Mouse (Mus musculus) MEL (cell line): ENCODE results near the gene Gm20388.

Source experiments
- BHLHE40 ChIP-seq: IDR thresholded peaks from 2 replicates; pipeline ENCODE4 v1.6.1; 2012; ENCODE audit warnings: low read depth, mild to moderate bottlenecking, inconsistent platforms, low read length, improper control_type of control experiment, borderline replicate concordance
- CTCF ChIP-seq, 3 experiments: IDR thresholded peaks in 2 of 3; conservative IDR thresholded peaks in 1 of 3; 2 replicates each; pipeline ENCODE4 v1.5.1; 2011 to 2012; ENCODE audit warnings: low read length in 3 of 3, low read depth in 2 of 3, mild to moderate bottlenecking in 2 of 3, improper control_type of control experiment in 1 of 3, inconsistent platforms in 1 of 3, mixed read lengths in 1 of 3, moderate library complexity in 1 of 3; ENCODE audit not compliant: control insufficient read depth in 1 of 3, insufficient read depth in 1 of 3, poor library complexity in 1 of 3, severe bottlenecking in 1 of 3
- POLR2A ChIP-seq, 2 experiments: IDR thresholded peaks; 2 replicates each; pipeline ENCODE4 v1.6.1; 2011 to 2012; ENCODE audit warnings: low read length in 2 of 2, mild to moderate bottlenecking in 2 of 2, control low read depth in 1 of 2, improper control_type of control experiment in 1 of 2, low read depth in 1 of 2, moderate library complexity in 1 of 2; ENCODE audit not compliant: control insufficient read depth in 1 of 2, insufficient read depth in 1 of 2, poor library complexity in 1 of 2

DNA sequence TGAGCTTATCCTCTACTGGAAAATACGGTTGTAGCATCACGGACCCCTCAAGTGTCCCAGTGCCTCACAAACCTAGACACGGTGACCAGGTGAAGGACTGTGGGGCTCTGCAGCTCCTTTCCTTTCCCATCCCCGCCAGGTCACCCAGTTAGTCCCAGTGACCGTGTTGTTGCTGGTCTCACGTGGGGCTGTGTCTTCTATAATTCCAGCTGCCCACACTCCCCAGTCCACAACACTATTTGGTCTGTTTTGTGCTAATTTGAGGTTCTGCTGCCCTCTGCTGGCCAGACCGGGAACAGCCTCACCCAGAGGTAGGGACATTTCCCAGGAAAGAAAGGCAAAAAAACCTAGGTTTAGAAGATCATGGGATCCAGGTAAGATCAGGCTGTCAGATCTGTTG is 4439.0 kb downstream of the Gm20388 start:
- TF ChIP-seq POLR2A (IDR thresholded peaks at IDR 0.05; ENCODE audit: control insufficient read depth in 1 of 2, insufficient read depth in 1 of 2, low read depth in 1 of 2, low read length in 2 of 2, poor library complexity in 1 of 2) (no peak), BHLHE40 (no peak), CTCF (IDR thresholded peaks at IDR 0.05 in 2 of 3, conservative IDR thresholded peaks at IDR 0.05 in 1 of 3; ENCODE audit: control insufficient read depth in 1 of 3, insufficient read depth in 1 of 3, low read depth in 2 of 3, low read length in 3 of 3, poor library complexity in 1 of 3, severe bottlenecking in 1 of 3) (peak; percentile 90 to 95 (median 92))
